25 mouse cellular contexts compared by ENCODE assay signal in the genomic region with DNA sequence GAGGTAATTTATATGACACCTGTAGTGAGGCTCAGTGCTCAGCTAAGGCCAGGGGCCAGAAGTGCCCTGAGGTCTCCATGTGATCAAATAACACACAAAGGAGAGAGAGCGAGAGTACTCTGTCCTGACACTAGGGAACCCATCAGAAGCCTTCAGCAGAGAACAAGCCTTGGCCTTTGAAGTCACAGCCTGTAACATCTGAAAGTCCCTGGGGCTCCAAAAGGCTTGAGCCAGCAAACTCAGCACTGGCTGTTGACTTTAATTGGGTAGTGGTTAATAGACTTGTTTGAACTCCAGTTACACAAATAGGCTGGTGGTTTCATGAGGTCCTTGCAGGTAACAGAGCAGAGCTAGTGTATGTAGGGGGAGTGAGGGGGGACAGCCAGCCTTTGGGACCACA.
DNase-seq lines count a peak whose midpoint lies in the region; ATAC-seq lines count a peak whose summit lies in the region.
"Had no signal": no experiment of that assay in that cellular context is flagged by ENCODE, and none has a peak within 500 bp of the region (broad histone marks: within the 10 kb centered on the region; RNA-seq: fewer than 3 reads in every experiment).

No protein-coding gene starts in this region.

- WGBS in midbrain, embryonic 11.5 days, result 77% methylated on average over 1 of the region's 1 CpGs
- 62% methylated on average over 1 of the region's 1 CpGs for WGBS in midbrain, embryonic 14.5 days
- WGBS in midbrain, embryonic 16.5 days, result 45% methylated on average over 1 of the region's 1 CpGs
- 89% methylated on average over 1 of the region's 1 CpGs for WGBS in midbrain, embryonic 10.5 days
- 40% methylated on average over 1 of the region's 1 CpGs for WGBS in limb, embryonic 11.5 days
- 39% methylated on average over 1 of the region's 1 CpGs for WGBS in kidney, embryonic 14.5 days

- H3K4me1 ChIP-seq in midbrain, embryonic 11.5 days (ENCODE audit: control insufficient read depth, insufficient read depth, low read length), result no peaks in the 10 kb centered on the region
- H3K4me1 ChIP-seq in midbrain, embryonic 14.5 days (ENCODE audit: control insufficient read depth, insufficient read depth, low read length), result no peaks in the 10 kb centered on the region
- peaks cover 6% of the 10 kb centered on the region; the same call in 1 of the 2 replicates for H3K4me1 ChIP-seq in midbrain, embryonic 16.5 days (ENCODE audit: control insufficient read depth, insufficient read depth, low read length)
- peaks cover 24% of the 10 kb centered on the region for H3K4me1 ChIP-seq in midbrain, embryonic 10.5 days
- peaks cover 5% of the 10 kb centered on the region for H3K4me1 ChIP-seq in limb, embryonic 11.5 days (ENCODE audit: control insufficient read depth, insufficient read depth, low read length)
- H3K4me1 ChIP-seq in kidney, embryonic 14.5 days (ENCODE audit: control insufficient read depth, insufficient read depth, low read length), result no peaks in the 10 kb centered on the region
- H3K4me1 ChIP-seq: forebrain, embryonic 13.5 days; forebrain, embryonic 15.5 days had no signal

- H3K9me3 ChIP-seq in midbrain, embryonic 11.5 days (ENCODE audit: control insufficient read depth, low read length), result no peaks in the 10 kb centered on the region
- H3K9me3 ChIP-seq in midbrain, embryonic 14.5 days (ENCODE audit: control insufficient read depth, low read length), result no peaks in the 10 kb centered on the region
- H3K9me3 ChIP-seq in midbrain, embryonic 16.5 days (replicated peaks; ENCODE audit: control insufficient read depth, low read length, poor library complexity, severe bottlenecking), result no peaks in the 10 kb centered on the region
- H3K9me3 ChIP-seq in midbrain, embryonic 10.5 days (replicated peaks), result no peaks in the 10 kb centered on the region
- H3K9me3 ChIP-seq in limb, embryonic 11.5 days (ENCODE audit: control insufficient read depth, low read length), result no peaks in the 10 kb centered on the region
- H3K9me3 ChIP-seq in kidney, embryonic 14.5 days (ENCODE audit: control insufficient read depth, low read length), result no peaks in the 10 kb centered on the region
- H3K9me3 ChIP-seq: embryonic facial prominence, embryonic 10.5 days; embryonic facial prominence, embryonic 12.5 days; forebrain, embryonic 13.5 days; forebrain, embryonic 15.5 days; G1E had no signal

- DNase-seq in midbrain, embryonic 11.5 days (ENCODE audit: low spot score, missing footprints), result peak; percentile 67
- DNase-seq in midbrain, embryonic 14.5 days, result no peak
- DNase-seq in midbrain, embryonic 10.5 days (ENCODE audit: low spot score), result no peak
- DNase-seq in forelimb bud, embryonic 11.5 days (ENCODE audit: low read depth, low spot score), result peak; percentile 62
- DNase-seq in limb, embryonic 11.5 days (ENCODE audit: low spot score), result peak; percentile 43
- DNase-seq in ovary, adult 18-20 months (ENCODE audit: low spot score), result no peak
- DNase-seq: adrenal gland, adult 8-10 months; adrenal gland, postnatal 14 days; adrenal gland, postnatal 36 days; B cell, adult 2 months; cerebellum, adult 11-12 months; cerebellum, adult 2 months; cerebellum, adult 9-10 months; cerebellum, postnatal 10 days had no signal

- no peaks in the 10 kb centered on the region for H3K27me3 ChIP-seq in midbrain, embryonic 11.5 days (ENCODE audit: control insufficient read depth, insufficient read depth, low read length)
- no peaks in the 10 kb centered on the region for H3K27me3 ChIP-seq in midbrain, embryonic 14.5 days (ENCODE audit: control insufficient read depth, insufficient read depth, low read length)
- no peaks in the 10 kb centered on the region for H3K27me3 ChIP-seq in midbrain, embryonic 16.5 days (ENCODE audit: control insufficient read depth, insufficient read depth, low read depth, low read length)
- no peaks in the 10 kb centered on the region for H3K27me3 ChIP-seq in midbrain, embryonic 10.5 days (ENCODE audit: low read depth, poor library complexity, severe bottlenecking)
- H3K27me3 ChIP-seq in limb, embryonic 11.5 days (ENCODE audit: control insufficient read depth, insufficient read depth, low read length), result no peaks in the 10 kb centered on the region
- no peaks in the 10 kb centered on the region for H3K27me3 ChIP-seq in kidney, embryonic 14.5 days (ENCODE audit: control insufficient read depth, insufficient read depth, low read length)
- H3K27me3 ChIP-seq: CH12.LX; embryonic facial prominence, embryonic 12.5 days; forebrain, embryonic 13.5 days; forebrain, embryonic 15.5 days had no signal

- H3K27ac ChIP-seq in midbrain, embryonic 11.5 days (ENCODE audit: low read depth, low read length), result no peak overlapping the region
- no peak overlapping the region for H3K27ac ChIP-seq in midbrain, embryonic 14.5 days (replicated peaks; ENCODE audit: low read depth, low read length)
- H3K27ac ChIP-seq in midbrain, embryonic 16.5 days (ENCODE audit: low read length), result no peak overlapping the region
- H3K27ac ChIP-seq in midbrain, embryonic 10.5 days (replicated peaks), result no peak overlapping the region
- H3K27ac ChIP-seq in limb, embryonic 11.5 days (replicated peaks; ENCODE audit: low read depth, low read length), result no peak overlapping the region
- H3K27ac ChIP-seq in kidney, embryonic 14.5 days (ENCODE audit: low read depth, low read length), result no peak overlapping the region
- H3K27ac ChIP-seq: embryonic facial prominence, embryonic 10.5 days; embryonic facial prominence, embryonic 12.5 days; forebrain, embryonic 13.5 days; forebrain, embryonic 15.5 days had no signal

- H3K9ac ChIP-seq in midbrain, embryonic 11.5 days (ENCODE audit: low read length), result no peak overlapping the region
- H3K9ac ChIP-seq in midbrain, embryonic 14.5 days (replicated peaks; ENCODE audit: low read length), result no peak overlapping the region
- no peak overlapping the region for H3K9ac ChIP-seq in midbrain, embryonic 16.5 days (ENCODE audit: low read depth, low read length)
- no peak overlapping the region for H3K9ac ChIP-seq in limb, embryonic 11.5 days (ENCODE audit: low read length)
- no peak overlapping the region for H3K9ac ChIP-seq in kidney, embryonic 14.5 days (ENCODE audit: low read depth, low read length)
- H3K9ac ChIP-seq: embryonic facial prominence, embryonic 12.5 days; forebrain, embryonic 13.5 days; forebrain, embryonic 15.5 days had no signal

- ATAC-seq in midbrain, embryonic 11.5 days (ENCODE audit: low FRiP score), result no peak
- no peak for ATAC-seq in midbrain, embryonic 14.5 days (ENCODE audit: low FRiP score, low TSS enrichment)
- peak; percentile 14; the same call in 1 of the 2 replicates for ATAC-seq in midbrain, embryonic 16.5 days
- no peak for ATAC-seq in limb, embryonic 11.5 days (ENCODE audit: insufficient number of reproducible peaks, low FRiP score, low TSS enrichment, low read depth)
- ATAC-seq in kidney, embryonic 14.5 days (ENCODE audit: low FRiP score, low TSS enrichment), result no peak
- ATAC-seq: activated CD4-positive, CD25-positive, alpha-beta regulatory T cell, adult 4 months; CD4-positive, CD25-positive, alpha-beta regulatory T cell, adult 4 months; forebrain, embryonic 13.5 days; forebrain, embryonic 15.5 days; Patski had no signal

- H3K4me3 ChIP-seq in midbrain, embryonic 11.5 days (ENCODE audit: low read depth, low read length), result no peak overlapping the region
- no peak overlapping the region for H3K4me3 ChIP-seq in midbrain, embryonic 14.5 days (replicated peaks; ENCODE audit: low read depth, low read length)
- no peak overlapping the region for H3K4me3 ChIP-seq in midbrain, embryonic 16.5 days (ENCODE audit: low read depth, low read length)
- H3K4me3 ChIP-seq in midbrain, embryonic 10.5 days, result no peak overlapping the region
- no peak overlapping the region for H3K4me3 ChIP-seq in limb, embryonic 11.5 days (ENCODE audit: low read depth, low read length)
- H3K4me3 ChIP-seq in kidney, embryonic 14.5 days (ENCODE audit: low read length), result no peak overlapping the region
- H3K4me3 ChIP-seq: embryonic facial prominence, embryonic 10.5 days; embryonic facial prominence, embryonic 12.5 days; forebrain, embryonic 13.5 days; forebrain, embryonic 15.5 days had no signal

- no peaks in the 10 kb centered on the region for H3K36me3 ChIP-seq in midbrain, embryonic 11.5 days (ENCODE audit: control insufficient read depth, insufficient read depth, low read length)
- H3K36me3 ChIP-seq in midbrain, embryonic 14.5 days (ENCODE audit: control insufficient read depth, insufficient read depth, low read length), result no peaks in the 10 kb centered on the region
- H3K36me3 ChIP-seq in midbrain, embryonic 16.5 days (ENCODE audit: control insufficient read depth, insufficient read depth, low read length), result no peaks in the 10 kb centered on the region
- H3K36me3 ChIP-seq in midbrain, embryonic 10.5 days, result no peaks in the 10 kb centered on the region
- no peaks in the 10 kb centered on the region for H3K36me3 ChIP-seq in limb, embryonic 11.5 days (ENCODE audit: control insufficient read depth, insufficient read depth, low read length)
- H3K36me3 ChIP-seq in kidney, embryonic 14.5 days (ENCODE audit: control insufficient read depth, insufficient read depth, low read length), result no peaks in the 10 kb centered on the region
- H3K36me3 ChIP-seq: embryonic facial prominence, embryonic 10.5 days; embryonic facial prominence, embryonic 12.5 days; forebrain, embryonic 15.5 days; G1E had no signal

- H3K4me2 ChIP-seq in midbrain, embryonic 11.5 days, result no peak overlapping the region
- H3K4me2 ChIP-seq in midbrain, embryonic 14.5 days (ENCODE audit: low read length), result no peak overlapping the region
- no peak overlapping the region for H3K4me2 ChIP-seq in midbrain, embryonic 16.5 days (ENCODE audit: low read length)
- H3K4me2 ChIP-seq in limb, embryonic 11.5 days (ENCODE audit: low read depth, severe bottlenecking), result no peak overlapping the region
- H3K4me2 ChIP-seq in kidney, embryonic 14.5 days (replicated peaks; ENCODE audit: low read depth, low read length), result no peak overlapping the region
- H3K4me2 ChIP-seq: embryonic facial prominence, embryonic 12.5 days; forebrain, embryonic 13.5 days; forebrain, embryonic 15.5 days had no signal

Comparison
In these comparisons a context has a peak if more than half of its experiments do, and no peak if none do; other contexts are left out.
1. DNase-seq: peak in midbrain, embryonic 11.5 days (single experiment), forelimb bud, embryonic 11.5 days (single experiment) and limb, embryonic 11.5 days (single experiment); none in midbrain, embryonic 14.5 days (single experiment), midbrain, embryonic 10.5 days (single experiment) and ovary, adult 18-20 months (single experiment).